In genomic region chr10:13565080-13565448, GRCm38 (mm10) we compare ENCODE assay signal across 8 mouse cellular contexts. TPM values are rescaled to one million over a fixed set of nuclear protein-coding genes. Genes with fewer than 3 reads are reported as not detected.
DNase-seq lines count a peak whose midpoint lies in the region; ATAC-seq and TF ChIP-seq lines count a peak whose summit lies in the region.

No protein-coding gene starts in this region.

- H3K9me3 ChIP-seq in heart, embryonic 10.5 days: no peaks in the 10 kb centered on the region
- H3K9me3 ChIP-seq in neural tube, embryonic 11.5 days (ENCODE audit: control insufficient read depth, low read length): no peaks in the 10 kb centered on the region
- H3K9me3 ChIP-seq in liver, postnatal 0 days (ENCODE audit: low read length): no peaks in the 10 kb centered on the region

- intact Hi-C loops in heart, postnatal 36 days (cut with DNase I): loop anchor here (2.0 to 5.0 kb wide), 4 partner anchors 402 to 826 kb away; partner anchors contain the start of gene Hivep2
- intact Hi-C loops in left cerebral cortex, postnatal 10 days (cut with DNase I): loop anchor here (2.0 to 10.0 kb wide), 3 partner anchors 402 to 826 kb away; partner anchors contain the start of gene Hivep2

- WGBS in heart, embryonic 10.5 days: 56% methylated on average over 8 of the region's 8 CpGs
- 43% methylated on average over 8 of the region's 8 CpGs for WGBS in neural tube, embryonic 11.5 days
- 50% methylated on average over 8 of the region's 8 CpGs for WGBS in liver, postnatal 0 days (ENCODE audit: insufficient replicate concordance)

- ATAC-seq in neural tube, embryonic 11.5 days (ENCODE audit: insufficient read depth, low FRiP score, low TSS enrichment): no peak
- ATAC-seq in liver, postnatal 0 days: no peak

- H3K4me2 ChIP-seq in neural tube, embryonic 11.5 days (ENCODE audit: low read depth): peak overlapping the region; percentile 33
- H3K4me2 ChIP-seq in liver, postnatal 0 days (ENCODE audit: low read depth, low read length): peak overlapping the region; percentile 47

- H3K36me3 ChIP-seq in heart, embryonic 10.5 days: peaks cover 24% of the 10 kb centered on the region
- H3K36me3 ChIP-seq in neural tube, embryonic 11.5 days (ENCODE audit: control insufficient read depth, insufficient read depth, low read length): no peaks in the 10 kb centered on the region
- H3K36me3 ChIP-seq in liver, postnatal 0 days (replicated peaks; ENCODE audit: insufficient read depth, low read length): peaks cover 17% of the 10 kb centered on the region

- TF ChIP-seq CTCF in liver, postnatal 0 days (IDR thresholded peaks at IDR 0.05; ENCODE audit: low read depth): no peak

- H3K4me1 ChIP-seq in heart, embryonic 10.5 days: 0 out of 2 replicates have a peak, but pooled peaks cover 7% of the 10 kb centered on the region
- H3K4me1 ChIP-seq in neural tube, embryonic 11.5 days (ENCODE audit: control insufficient read depth, insufficient read depth, low read length): 0 out of 2 replicates have a peak, but pooled peaks cover 1% of the 10 kb centered on the region
- H3K4me1 ChIP-seq in liver, postnatal 0 days (ENCODE audit: insufficient read depth): peaks cover 4% of the 10 kb centered on the region; the same call in 1 of the 2 replicates

- H3K27me3 ChIP-seq in heart, embryonic 10.5 days (ENCODE audit: insufficient read depth, poor library complexity, severe bottlenecking): no peaks in the 10 kb centered on the region
- no peaks in the 10 kb centered on the region for H3K27me3 ChIP-seq in neural tube, embryonic 11.5 days (ENCODE audit: control insufficient read depth, insufficient read depth, low read length)
- no peaks in the 10 kb centered on the region for H3K27me3 ChIP-seq in liver, postnatal 0 days (ENCODE audit: insufficient read depth, low read length)

- H3K27ac ChIP-seq in heart, embryonic 10.5 days: no peak overlapping the region
- H3K27ac ChIP-seq in neural tube, embryonic 11.5 days (ENCODE audit: low read depth, low read length): no peak overlapping the region
- no peak overlapping the region for H3K27ac ChIP-seq in liver, postnatal 0 days (ENCODE audit: low read depth)

- no peak overlapping the region for H3K9ac ChIP-seq in neural tube, embryonic 11.5 days (ENCODE audit: low read length)
- no peak overlapping the region for H3K9ac ChIP-seq in liver, postnatal 0 days (replicated peaks)

- DNase-seq in heart, embryonic 10.5 days (ENCODE audit: low spot score): no peak
- no peak for DNase-seq in heart, postnatal 36 days
- DNase-seq in neural tube, embryonic 11.5 days (ENCODE audit: low spot score): no peak
- DNase-seq in neural tube, embryonic 10.5 days (ENCODE audit: extremely low spot score, low spot score): no peak
- no peak for DNase-seq in liver, postnatal 0 days
- no peak for DNase-seq in left cerebral cortex, postnatal 10 days (ENCODE audit: extremely low spot score in 1 of 2, low spot score in 2 of 2)
- no peak for DNase-seq in left cerebral cortex, adult 18-20 months (ENCODE audit: low spot score in 2 of 2)
- no peak for DNase-seq in kidney, postnatal 36 days

- TF ChIP-seq EP300 in liver, postnatal 0 days (IDR thresholded peaks at IDR 0.05; ENCODE audit: low read depth): no peak

- peak overlapping the region; percentile 46 for H3K4me3 ChIP-seq in heart, embryonic 10.5 days
- no peak overlapping the region for H3K4me3 ChIP-seq in neural tube, embryonic 11.5 days (ENCODE audit: low read depth, low read length)
- no peak overlapping the region for H3K4me3 ChIP-seq in liver, postnatal 0 days (ENCODE audit: low read depth, low read length)

RNA-seq across cellular contexts. Expression of gene Pex3, which starts 12.1 kb away (rescaled TPM):
- polyA plus RNA-seq in heart, embryonic 10.5 days (2016; fragmentation: Nextera tagmentation; extraction: Ambion mirVana): 17.5 and 18.7 TPM in 2 replicates
- total RNA-seq in heart, postnatal 36 days (2021): 10 to 100 TPM; 16.7 to 21.5 TPM
- polyA plus RNA-seq in neural tube, embryonic 11.5 days (2014; fragmentation: Nextera tagmentation; extraction: Ambion mirVana): 30.0 and 30.9 TPM in 2 replicates
- polyA plus RNA-seq in liver, postnatal 0 days (2015; fragmentation: Nextera tagmentation; extraction: Ambion mirVana): 13.6 and 14.5 TPM in 2 replicates
- 10 to 100 TPM; 24.3 to 25.1 TPM for total RNA-seq in left cerebral cortex, postnatal 10 days (2021)
- 10 to 100 TPM; 25.2 to 31.6 TPM for total RNA-seq in left cerebral cortex, adult 18-20 months (2021)

RNA-seq across cellular contexts. Expression of gene Adat2, which starts 12.4 kb away (rescaled TPM):
- polyA plus RNA-seq in heart, embryonic 10.5 days (2016; fragmentation: Nextera tagmentation; extraction: Ambion mirVana): 3.8 and 4.7 TPM in 2 replicates
- 1 to 10 TPM; 2.7 to 2.9 TPM for total RNA-seq in heart, postnatal 36 days (2021)
- 3.0 and 4.0 TPM in 2 replicates for polyA plus RNA-seq in neural tube, embryonic 11.5 days (2014; fragmentation: Nextera tagmentation; extraction: Ambion mirVana)
- polyA plus RNA-seq in liver, postnatal 0 days (2015; fragmentation: Nextera tagmentation; extraction: Ambion mirVana): 2.1 and 2.9 TPM in 2 replicates
- total RNA-seq in left cerebral cortex, postnatal 10 days (2021): 1 to 10 TPM; 6.6 to 8.6 TPM
- total RNA-seq in left cerebral cortex, adult 18-20 months (2021): 10 to 100 TPM in 1 of 2 experiments, 1 to 10 TPM in 1; 9.3 to 10.3 TPM
